Mouse (Mus musculus): ENCODE results near the gene Itgb5.

Itgb5 gene

GRCm38 (mm10) chr16:33878041-33878783, 48.7 kb downstream of the Itgb5 start:
- peak; percentile 21 for DNase-seq (ENCODE audit: low spot score)

GRCm38 (mm10) chr16:33879031-33879430, 49.6 kb downstream of the Itgb5 start:
- DNase-seq (ENCODE audit: low spot score): no peak

- no peak for DNase-seq (ENCODE audit: low spot score)
Measured at GRCm38 (mm10) chr16:33879556-33879955, 50.1 kb downstream of the Itgb5 start.

GRCm38 (mm10) chr16:33880765-33881164, 51.3 kb downstream of the Itgb5 start:
- DNase-seq (ENCODE audit: low spot score): no peak

- peak; percentile 57 for DNase-seq (ENCODE audit: low spot score)
Measured at GRCm38 (mm10) chr16:33882540-33882939, 53.1 kb downstream of the Itgb5 start.

GRCm38 (mm10) chr16:33883046-33883975, 53.8 kb downstream of the Itgb5 start:
- DNase-seq (ENCODE audit: low spot score): no peak

DNA sequence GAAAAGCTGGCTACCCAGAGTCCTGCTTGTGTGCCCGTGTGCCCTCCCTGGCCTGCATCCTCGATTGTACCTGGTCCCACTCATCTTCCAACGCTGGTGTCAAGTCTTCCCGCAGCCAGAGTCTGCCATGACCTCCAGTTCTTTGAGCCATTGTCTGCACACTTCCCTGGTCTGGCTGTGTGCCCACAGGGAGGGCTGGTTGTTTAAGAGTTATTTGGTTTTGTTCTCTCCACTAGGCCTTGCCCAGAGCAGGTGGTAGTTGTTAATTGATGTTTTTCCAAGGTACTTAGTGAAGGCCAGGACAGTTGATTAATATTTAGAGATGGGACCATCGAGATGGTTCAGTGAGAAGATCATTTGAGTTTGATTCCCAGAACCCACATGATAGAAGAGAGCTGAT, 54.7 kb downstream of the Itgb5 start:
- no peak for DNase-seq (ENCODE audit: low spot score)

DNA sequence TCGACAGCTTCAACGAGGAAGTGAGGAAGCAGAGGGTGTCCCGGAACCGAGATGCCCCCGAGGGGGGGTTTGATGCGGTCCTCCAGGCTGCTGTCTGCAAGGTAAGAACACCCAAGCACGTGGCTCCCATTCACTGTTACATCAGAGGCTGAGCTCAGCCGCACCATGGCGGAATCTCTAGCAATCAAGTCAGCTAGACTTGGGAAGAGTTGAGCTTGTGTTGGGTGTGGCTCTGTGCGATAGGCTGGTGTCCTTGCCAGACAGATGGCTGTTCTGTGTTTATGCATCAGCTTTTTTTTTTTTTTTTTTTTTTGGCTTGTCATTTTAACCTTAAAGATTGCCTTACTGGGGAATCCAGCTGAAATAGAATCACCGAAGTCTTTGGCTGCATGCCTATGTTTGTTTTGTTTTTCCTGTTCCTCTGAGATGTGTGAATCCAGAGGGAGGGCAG, 55.6 kb downstream of the Itgb5 start:
- no peak for DNase-seq (ENCODE audit: low spot score)

- DNase-seq (ENCODE audit: low spot score): no peak
Measured at GRCm38 (mm10) chr16:33885671-33886328, 56.3 kb downstream of the Itgb5 start.

DNA sequence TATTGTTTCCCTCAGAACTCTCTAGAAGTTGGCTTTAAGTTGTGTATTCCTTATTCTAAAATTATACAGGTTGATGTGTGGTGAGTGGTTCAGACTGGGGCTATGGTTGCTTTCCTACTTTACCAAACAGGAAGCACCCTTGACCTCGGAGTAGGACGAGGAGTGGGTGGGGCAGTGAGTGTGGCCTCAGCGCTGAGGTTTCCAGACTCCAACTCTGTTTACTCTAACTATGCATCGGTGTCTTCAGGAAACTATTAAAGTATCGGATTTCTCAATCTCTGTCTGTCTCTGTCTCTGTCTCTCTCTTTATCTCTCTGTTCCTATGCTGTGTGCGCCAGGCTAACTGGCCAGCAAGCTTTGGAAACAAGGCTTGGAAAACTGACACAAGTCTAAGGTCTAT, 57.2 kb downstream of the Itgb5 start:
- DNase-seq (ENCODE audit: low spot score): no peak

GRCm38 (mm10) chr16:33887981-33888380, 58.5 kb downstream of the Itgb5 start:
- DNase-seq (ENCODE audit: low spot score): no peak

DNA sequence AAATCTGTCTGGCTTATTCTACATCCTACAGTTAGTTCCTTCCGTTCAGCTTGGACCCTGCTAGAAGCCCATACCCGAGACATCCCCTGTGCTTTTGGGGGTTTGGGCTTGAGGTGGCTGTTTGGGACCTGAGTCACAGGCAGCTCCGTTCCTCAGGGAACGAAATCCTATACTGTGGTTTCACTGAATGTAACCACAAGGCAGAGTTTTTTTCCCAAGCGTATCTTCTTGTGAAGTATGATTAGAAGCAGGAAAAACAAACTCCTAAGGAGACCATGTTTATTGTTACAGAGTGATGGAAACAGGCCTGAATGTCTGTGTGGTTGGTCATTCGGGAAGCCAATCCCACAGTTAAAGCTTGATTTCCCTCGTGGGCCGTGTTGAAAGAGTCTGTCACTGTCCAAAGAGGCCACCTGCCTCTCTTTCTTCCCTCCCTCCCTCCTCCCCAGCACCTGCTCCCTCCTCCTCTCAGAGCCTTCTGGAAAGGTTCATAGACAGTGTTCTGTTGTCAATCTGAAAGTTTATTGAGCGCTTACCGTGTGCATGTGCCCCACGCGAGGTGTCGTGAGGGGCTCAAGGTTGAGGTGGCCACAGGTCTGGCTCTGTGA, 59.6 kb downstream of the Itgb5 start:
- no peak for DNase-seq (ENCODE audit: low spot score)

- DNase-seq (ENCODE audit: low spot score): peak; percentile 19
Measured at GRCm38 (mm10) chr16:33891099-33891498, 61.6 kb downstream of the Itgb5 start.

GRCm38 (mm10) chr16:33891561-33892281, 62.3 kb downstream of the Itgb5 start:
- DNase-seq (ENCODE audit: low spot score): peak; percentile 67

DNA sequence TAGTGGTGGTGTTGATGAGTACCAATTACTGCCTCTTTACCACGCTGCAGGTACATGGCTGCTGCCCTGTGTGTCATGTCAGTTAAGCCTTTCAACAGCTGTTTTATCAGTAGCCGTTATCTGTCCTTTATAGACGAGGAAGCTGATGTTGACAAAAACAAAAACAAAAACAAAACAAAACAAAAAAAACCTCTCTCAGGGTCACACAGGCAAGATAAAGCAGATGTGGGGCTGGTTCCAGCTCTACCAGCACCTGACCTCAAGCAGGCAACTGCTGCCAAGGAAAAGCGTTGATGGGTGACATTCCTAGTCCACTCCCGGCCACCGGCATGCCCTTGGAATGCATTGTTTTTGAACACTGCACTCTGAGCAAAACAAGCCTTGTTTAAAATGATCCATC, 63.1 kb downstream of the Itgb5 start:
- no peak for DNase-seq (ENCODE audit: low spot score)

- no peak for DNase-seq (ENCODE audit: low spot score)
Measured at GRCm38 (mm10) chr16:33893796-33894195, 64.3 kb downstream of the Itgb5 start.

GRCm38 (mm10) chr16:33894449-33894848, 65.0 kb downstream of the Itgb5 start:
- no peak for DNase-seq (ENCODE audit: low spot score)

DNA sequence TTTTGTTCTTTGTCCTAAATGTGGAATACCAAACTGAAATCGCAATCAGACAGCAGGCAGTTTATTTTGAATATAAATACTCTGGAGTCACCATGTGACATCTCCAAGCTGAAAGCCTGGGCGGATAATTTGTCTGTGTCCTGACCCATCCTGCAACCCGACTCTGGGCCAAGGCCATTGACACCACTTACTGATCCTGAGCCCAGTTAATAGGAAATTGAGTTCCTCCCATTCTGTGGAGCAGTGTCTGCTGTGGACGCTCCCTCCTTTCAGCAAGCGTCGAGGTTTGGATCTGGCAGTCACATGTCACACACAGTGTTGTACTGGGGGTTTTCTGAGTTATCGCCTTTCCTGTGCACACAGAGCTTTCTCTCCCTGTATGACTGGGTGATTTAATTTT, 66.2 kb downstream of the Itgb5 start:
- no peak for DNase-seq (ENCODE audit: low spot score)

GRCm38 (mm10) chr16:33896801-33897200, 67.3 kb downstream of the Itgb5 start:
- DNase-seq (ENCODE audit: low spot score): no peak

- DNase-seq (ENCODE audit: low spot score): no peak
Measured at GRCm38 (mm10) chr16:33903664-33904441, 74.4 kb downstream of the Itgb5 start.

- no peak for DNase-seq (ENCODE audit: low spot score)
Measured at GRCm38 (mm10) chr16:33904553-33904952, 75.1 kb downstream of the Itgb5 start.

Measured in testis, postnatal 14 days (tissue).